Mouse (Mus musculus) MEL (cell line): Measurements from ENCODE around the gene Armc6. TPM values are rescaled to one million over a fixed set of nuclear protein-coding genes. Genes with fewer than 3 reads are reported as not detected.
"Not testable (repeated sequence)": the region's sequence is repeated elsewhere in the genome, so short reads cannot be mapped to it uniquely, and the experiment has no call there.

Experiments used
- DNase-seq: peaks from one replicate; pipeline ENCODE4 v3.0.0; 2011; ENCODE audit warnings: low read depth, low spot score
- H3K27ac ChIP-seq: 2 replicates; pipeline ENCODE4 v1.5.1; 2012; ENCODE audit warnings: low read depth, mild to moderate bottlenecking, control low read depth, low read length, moderate library complexity; ENCODE audit not compliant: control insufficient read depth
- H3K27me3 ChIP-seq, 2 experiments: fragments of 150-350 bp in 1 of 2; sonication (generic) in 1 of 2; 2 replicates each; pipeline ENCODE4 v1.6.1; 2012; ENCODE audit warnings: low read length in 2 of 2, mild to moderate bottlenecking in 2 of 2, improper control_type of control experiment in 1 of 2, moderate library complexity in 1 of 2; ENCODE audit not compliant: insufficient read depth in 2 of 2, control insufficient read depth in 1 of 2
- H3K36me3 ChIP-seq, 2 experiments: 2 replicates each; pipeline ENCODE4 v1.6.1; 2012 to 2014; ENCODE audit warnings: low read length in 2 of 2, improper control_type of control experiment in 1 of 2, inconsistent platforms in 1 of 2, mild to moderate bottlenecking in 1 of 2; ENCODE audit not compliant: insufficient read depth in 2 of 2, control insufficient read depth in 1 of 2
- H3K4me1 ChIP-seq, 2 experiments: fragments of 150-350 bp in 1 of 2; sonication (generic) in 1 of 2; 2 replicates each; pipeline ENCODE4 v1.6.1; 2012; ENCODE audit warnings: low read length in 2 of 2, improper control_type of control experiment in 1 of 2, mild to moderate bottlenecking in 1 of 2; ENCODE audit not compliant: insufficient read depth in 2 of 2, control insufficient read depth in 1 of 2
- H3K4me3 ChIP-seq, 2 experiments: fragments of 150-350 bp in 1 of 2; sonication (generic) in 1 of 2; 2 replicates each; pipeline ENCODE4 v1.5.1; 2012; ENCODE audit warnings: low read depth in 2 of 2, low read length in 2 of 2, mild to moderate bottlenecking in 2 of 2, moderate library complexity in 2 of 2, control low read depth in 1 of 2, improper control_type of control experiment in 1 of 2; ENCODE audit not compliant: control insufficient read depth in 1 of 2, insufficient read depth in 1 of 2
- H3K79me2 ChIP-seq: 2 replicates; pipeline ENCODE4 v1.6.1; 2012; ENCODE audit warnings: mild to moderate bottlenecking, low read length, moderate library complexity; ENCODE audit not compliant: control insufficient read depth, poor library complexity, insufficient read depth
- H3K9ac ChIP-seq: 2 replicates; pipeline ENCODE4 v1.6.1; 2012; ENCODE audit warnings: low read depth, mild to moderate bottlenecking, control low read depth, low read length, moderate library complexity; ENCODE audit not compliant: control insufficient read depth, poor library complexity, severe bottlenecking
- H3K9me3 ChIP-seq: fragments of 150-350 bp; sonication (generic); replicated peaks from 2 replicates; pipeline ENCODE4 v1.6.1; 2012; ENCODE audit warnings: mild to moderate bottlenecking, low read length, improper control_type of control experiment, moderate library complexity; ENCODE audit not compliant: insufficient read depth
- CHD1 ChIP-seq: IDR thresholded peaks from 2 replicates; pipeline ENCODE4 v1.6.1; 2012; ENCODE audit warnings: low read depth, mild to moderate bottlenecking, inconsistent platforms, low read length, improper control_type of control experiment
- CHD2 ChIP-seq: IDR thresholded peaks from 2 replicates; pipeline ENCODE4 v1.6.1; 2011; ENCODE audit warnings: low read length, improper control_type of control experiment
- E2F4 ChIP-seq: IDR thresholded peaks from 2 replicates; pipeline ENCODE4 v1.6.1; 2011; ENCODE audit warnings: low read depth, low read length, improper control_type of control experiment, borderline replicate concordance
- ELF1 ChIP-seq: IDR thresholded peaks from 2 replicates; pipeline ENCODE4 v1.6.1; 2014; ENCODE audit warnings: low read depth, mild to moderate bottlenecking, inconsistent platforms, low read length, improper control_type of control experiment, moderate library complexity
- EP300 ChIP-seq, 2 experiments: IDR thresholded peaks; 2 replicates each; pipeline ENCODE4 v1.6.1; 2011; ENCODE audit warnings: improper control_type of control experiment in 2 of 2, low read length in 2 of 2, low read depth in 1 of 2, mild to moderate bottlenecking in 1 of 2
- ETS1 ChIP-seq: IDR thresholded peaks from 2 replicates; pipeline ENCODE4 v1.6.1; 2012; ENCODE audit warnings: low read depth, mild to moderate bottlenecking, inconsistent platforms, low read length, improper control_type of control experiment, moderate library complexity
- GABPA ChIP-seq: IDR thresholded peaks from 2 replicates; pipeline ENCODE4 v1.6.1; 2012; ENCODE audit warnings: low read depth, mild to moderate bottlenecking, inconsistent platforms, low read length, improper control_type of control experiment, moderate library complexity
- GATA1 ChIP-seq: IDR thresholded peaks from 2 replicates; pipeline ENCODE4 v1.6.1; 2011; ENCODE audit warnings: low read depth, low read length, improper control_type of control experiment
- MAFK ChIP-seq: IDR thresholded peaks from 2 replicates; pipeline ENCODE4 v1.6.1; 2011; ENCODE audit warnings: low read depth, mild to moderate bottlenecking, low read length, improper control_type of control experiment, borderline replicate concordance
- MAX ChIP-seq: IDR thresholded peaks from 2 replicates; pipeline ENCODE4 v1.6.1; 2011; ENCODE audit warnings: low read length, improper control_type of control experiment
- MEF2A ChIP-seq: IDR thresholded peaks from 2 replicates; pipeline ENCODE4 v1.6.1; 2014; ENCODE audit warnings: low read depth, mild to moderate bottlenecking, inconsistent platforms, low read length, improper control_type of control experiment; ENCODE audit not compliant: poor library complexity, insufficient replicate concordance, severe bottlenecking; ENCODE audit errors: extremely low read depth
- MYB ChIP-seq: IDR thresholded peaks from 2 replicates; pipeline ENCODE4 v1.6.1; 2011; ENCODE audit warnings: mild to moderate bottlenecking, low read depth, low read length, improper control_type of control experiment
- NRF1 ChIP-seq: IDR thresholded peaks from 2 replicates; pipeline ENCODE4 v1.6.1; 2014; ENCODE audit warnings: low read depth, mild to moderate bottlenecking, inconsistent platforms, low read length, improper control_type of control experiment, moderate library complexity; ENCODE audit not compliant: poor library complexity, insufficient read depth, severe bottlenecking
- POLR2AphosphoS2 ChIP-seq: IDR thresholded peaks from 2 replicates; pipeline ENCODE4 v1.6.1; 2011; ENCODE audit warnings: low read length, improper control_type of control experiment
- POLR2AphosphoS5 ChIP-seq: IDR thresholded peaks from 2 replicates; pipeline ENCODE4 v1.6.1; 2012; ENCODE audit warnings: low read depth, borderline replicate concordance, mild to moderate bottlenecking, inconsistent platforms, low read length, moderate library complexity, mixed read lengths
- RAD21 ChIP-seq: IDR thresholded peaks from 2 replicates; pipeline ENCODE4 v1.6.1; 2011; ENCODE audit warnings: mild to moderate bottlenecking, low read depth, low read length, improper control_type of control experiment
- SIN3A ChIP-seq: IDR thresholded peaks from 2 replicates; pipeline ENCODE4 v1.6.1; 2012; ENCODE audit warnings: low read length, improper control_type of control experiment, inconsistent platforms
- TAL1 ChIP-seq: IDR thresholded peaks from 2 replicates; pipeline ENCODE4 v1.6.1; 2012; ENCODE audit warnings: mild to moderate bottlenecking, inconsistent platforms, low read length, moderate library complexity, mixed read lengths
- UBTF ChIP-seq: IDR thresholded peaks from 2 replicates; pipeline ENCODE4 v1.6.1; 2012; ENCODE audit warnings: low read depth, mild to moderate bottlenecking, inconsistent platforms, low read length, improper control_type of control experiment, moderate library complexity, borderline replicate concordance; ENCODE audit not compliant: insufficient read depth
- USF2 ChIP-seq, 2 experiments: IDR thresholded peaks; 2 replicates each; pipeline ENCODE4 v1.6.1; 2011 to 2012; ENCODE audit warnings: improper control_type of control experiment in 2 of 2, low read length in 2 of 2, borderline replicate concordance in 1 of 2, inconsistent platforms in 1 of 2, low read depth in 1 of 2, mild to moderate bottlenecking in 1 of 2; ENCODE audit not compliant: insufficient read depth in 1 of 2
- ZC3H11A ChIP-seq: IDR thresholded peaks from 2 replicates; pipeline ENCODE4 v1.6.1; 2012; ENCODE audit warnings: low read depth, mild to moderate bottlenecking, inconsistent platforms, low read length, improper control_type of control experiment
- ZMIZ1 ChIP-seq: IDR thresholded peaks from 2 replicates; pipeline ENCODE4 v1.6.1; 2012; ENCODE audit warnings: low read depth, mild to moderate bottlenecking, inconsistent platforms, low read length, improper control_type of control experiment, moderate library complexity
- ZNF384 ChIP-seq: IDR thresholded peaks from 2 replicates; pipeline ENCODE4 v1.6.1; 2012; ENCODE audit warnings: low read depth, mild to moderate bottlenecking, inconsistent platforms, low read length, improper control_type of control experiment
- polyA plus RNA-seq, 2 experiments: library from polyadenylated mRNA; stranded (reverse) in 1 of 2; unstranded in 1 of 2; fragments of >175 nt in 1 of 2; fragments of >200 nt in 1 of 2; gene quantifications; 2 replicates each; pipeline versions ENCODE4 v1.2.1 to v1.2.4; 2012; ENCODE audit warnings: low replicate concordance in 2 of 2, low read depth in 1 of 2; ENCODE audit not compliant: insufficient read length in 2 of 2, insufficient read depth in 1 of 2, missing spikeins in 1 of 2
- total RNA-seq: library from RNA; depleted of rRNA; stranded (reverse); fragments of 300-350 nt; gene quantifications from 2 replicates; pipeline ENCODE4 v1.2.3, GENCODE M21; 2012

Gene Armc6
- total and polyA plus RNA-seq, 3 experiments, result 39.5 to 63.9 TPM; not detected in 1

DNA sequence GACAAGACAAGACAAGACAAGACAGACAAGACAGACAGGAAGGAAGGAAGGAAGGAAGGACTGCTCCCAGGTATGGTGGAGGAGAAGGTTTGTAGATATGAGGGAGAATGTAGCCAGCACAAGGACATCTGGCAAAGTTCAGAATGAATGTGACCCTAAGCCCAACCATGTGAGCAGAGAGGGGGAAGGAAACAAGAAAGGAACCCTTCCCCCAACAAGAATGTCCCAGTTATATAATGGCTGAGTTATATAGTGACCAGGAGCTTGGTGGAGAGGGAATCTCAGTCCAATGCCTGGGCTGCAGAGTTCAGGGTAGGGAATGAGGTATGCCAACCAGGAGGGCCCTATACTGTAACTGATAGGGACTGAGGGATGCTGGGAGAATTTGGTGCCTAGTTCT lies 16.8 kb downstream of the Armc6 start:
- no peak overlapping the region for H3K9ac ChIP-seq
- H3K9me3 ChIP-seq, result no peaks in the 10 kb centered on the region
- no peaks in the 10 kb centered on the region for H3K27me3 ChIP-seq
- TF ChIP-seq EP300 (IDR thresholded peaks at IDR 0.05; ENCODE audit: low read depth in 1 of 2, low read length in 2 of 2) (no peak), ELF1 (no peak), ZNF384 (no peak), CHD1 (no peak), SIN3A (no peak), USF2 (IDR thresholded peaks at IDR 0.05; ENCODE audit: borderline replicate concordance in 1 of 2, insufficient read depth in 1 of 2, low read depth in 1 of 2, low read length in 2 of 2) (no peak), E2F4 (no peak), CHD2 (no peak), TAL1 (no peak), MYB (no peak), RAD21 (no peak)
- DNase-seq, result no peak
- peaks cover 11 to 26% of the 10 kb centered on the region in 2 experiments for H3K4me1 ChIP-seq
- no peak overlapping the region for H3K4me3 ChIP-seq
- peaks cover 0 to 21% of the 10 kb centered on the region in 2 experiments; a peak in 2 of 4 replicates for H3K36me3 ChIP-seq
- no peak overlapping the region for H3K27ac ChIP-seq
- H3K79me2 ChIP-seq, result no peaks in the 10 kb centered on the region

DNA sequence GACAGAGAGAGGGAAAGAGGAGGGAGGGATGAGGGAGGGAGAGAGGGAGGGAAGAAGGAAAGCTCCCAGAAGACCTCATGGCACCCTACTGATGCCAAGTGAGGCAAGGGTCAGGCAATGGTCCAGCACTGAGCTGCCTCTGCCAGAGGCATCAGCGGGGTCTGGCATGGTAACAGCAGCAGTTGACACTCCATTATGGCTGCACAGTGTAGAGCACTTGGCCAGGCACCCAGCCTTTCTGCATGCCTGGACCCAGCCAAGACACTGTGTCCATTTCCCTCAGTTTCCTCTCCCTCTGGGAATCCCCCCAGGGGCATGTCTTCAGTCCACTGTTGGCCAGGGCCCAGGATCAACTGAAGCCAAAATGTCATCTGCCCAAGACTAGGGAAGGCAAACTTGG lies 17.7 kb downstream of the Armc6 start:
- H3K9me3 ChIP-seq, result no peaks in the 10 kb centered on the region
- H3K36me3 ChIP-seq, result peaks cover 0 to 21% of the 10 kb centered on the region in 2 experiments; a peak in 2 of 4 replicates
- no peak overlapping the region for H3K4me3 ChIP-seq
- no peaks in the 10 kb centered on the region for H3K27me3 ChIP-seq
- no peak for TF ChIP-seq UBTF
- TF ChIP-seq ETS1, result no peak
- no peak for TF ChIP-seq MAFK
- no peak for TF ChIP-seq NRF1
- no peak for TF ChIP-seq POLR2AphosphoS2
- no peak for TF ChIP-seq GATA1
- no peak for TF ChIP-seq E2F4
- TF ChIP-seq ZMIZ1, result no peak
- no peak for TF ChIP-seq RAD21
- no peak for TF ChIP-seq GABPA
- TF ChIP-seq ZC3H11A, result no peak
- no peak for TF ChIP-seq POLR2AphosphoS5
- no peak for TF ChIP-seq MAX
- no peak for TF ChIP-seq MEF2A
- H3K9ac ChIP-seq, result no peak overlapping the region
- H3K4me1 ChIP-seq, result peaks cover 11 to 26% of the 10 kb centered on the region in 2 experiments
- no peak overlapping the region for H3K27ac ChIP-seq
- DNase-seq, result no peak
- H3K79me2 ChIP-seq, result peaks cover 4% of the 10 kb centered on the region

DNA sequence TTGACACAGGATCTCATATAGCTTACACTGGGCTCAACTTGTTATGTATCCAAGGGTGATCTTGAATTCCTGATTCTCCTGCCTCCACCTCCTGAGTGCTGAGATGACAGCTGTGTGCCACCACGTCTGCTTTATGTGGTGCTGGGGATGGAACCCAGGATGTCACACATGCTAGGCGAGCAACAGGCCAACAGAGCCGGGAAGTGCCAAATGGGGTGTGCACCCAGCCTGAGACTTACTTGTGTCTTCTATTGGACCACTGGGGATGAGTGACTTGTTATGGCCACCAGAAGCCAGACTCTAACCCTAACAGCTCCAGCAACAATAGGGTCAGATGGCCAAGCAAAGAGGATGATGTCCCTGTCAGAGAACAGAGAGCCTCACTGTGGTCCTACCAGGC lies 18.1 kb downstream of the Armc6 start:
- H3K4me1 ChIP-seq, result peaks cover 11 to 29% of the 10 kb centered on the region in 2 experiments
- peaks cover 0 to 24% of the 10 kb centered on the region in 2 experiments; a peak in 2 of 4 replicates for H3K36me3 ChIP-seq
- not testable (repeated sequence) for H3K79me2 ChIP-seq, H3K4me3 ChIP-seq, H3K27me3 ChIP-seq, H3K9me3 ChIP-seq, DNase-seq, H3K9ac ChIP-seq, H3K27ac ChIP-seq
